Mouse (Mus musculus): Measurements from ENCODE around the gene Fbxw7.

GRCm38 (mm10) chr3:84955857-84956256 lies 140.8 kb downstream of the Fbxw7 start:
- no peak for TF ChIP-seq USF1 (IDR thresholded peaks at IDR 0.05; ENCODE audit: low read depth)
- TF ChIP-seq POLR2A (IDR thresholded peaks at IDR 0.05; ENCODE audit: insufficient read length, low read depth): no peak
- TF ChIP-seq TCF3 (IDR thresholded peaks at IDR 0.05; ENCODE audit: insufficient read length, low read depth): no peak
- TF ChIP-seq POLR2AphosphoS2 (IDR thresholded peaks at IDR 0.05; ENCODE audit: insufficient read length, low read depth): no peak
- TF ChIP-seq SRF (IDR thresholded peaks at IDR 0.05; ENCODE audit: control insufficient read depth, insufficient read length, low read depth): no peak
- TF ChIP-seq TCF12 (IDR thresholded peaks at IDR 0.05; ENCODE audit: insufficient read depth, poor library complexity, severe bottlenecking): no peak
- TF ChIP-seq MYOG (IDR thresholded peaks at IDR 0.05; ENCODE audit: control insufficient read depth in 1 of 3, insufficient read depth in 1 of 3, insufficient read length in 2 of 3, low read depth in 2 of 3): no peak
- no peak for TF ChIP-seq MAX (IDR thresholded peaks at IDR 0.05; ENCODE audit: low read depth)
- TF ChIP-seq MYOD1 (IDR thresholded peaks at IDR 0.05; ENCODE audit: control insufficient read depth in 1 of 3, insufficient read length in 2 of 3, low read depth in 2 of 3): no peak
- no peak for TF ChIP-seq CEBPB (IDR thresholded peaks at IDR 0.05; ENCODE audit: insufficient read depth, poor library complexity, severe bottlenecking)
- no peak for TF ChIP-seq REST (IDR thresholded peaks at IDR 0.05; ENCODE audit: insufficient read depth, insufficient read length)
- no peak for TF ChIP-seq E2F4 (IDR thresholded peaks at IDR 0.05; ENCODE audit: insufficient read depth)
